Mouse (Mus musculus): ENCODE data around the gene Gnptab.

Gene Gnptab

DNA sequence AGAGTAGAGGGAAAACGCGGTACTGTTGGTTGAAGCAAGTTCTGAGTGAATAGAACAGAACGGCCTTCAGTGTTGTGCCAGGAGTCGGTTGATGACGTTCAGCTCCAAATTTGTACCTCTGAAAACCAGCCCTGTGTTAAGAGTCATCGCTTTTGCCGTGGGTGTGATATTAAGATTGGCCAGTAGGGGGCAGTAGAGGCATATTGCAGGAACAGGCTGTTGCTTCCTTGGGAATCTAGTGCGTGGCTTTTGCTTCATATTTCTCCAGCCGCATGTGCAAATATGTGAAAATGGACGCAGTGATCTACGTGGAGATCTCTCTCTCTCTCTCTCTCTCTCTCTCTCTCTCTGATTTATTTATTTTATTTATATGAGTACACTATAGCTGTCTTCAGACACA, 2.2 kb upstream of the Gnptab start:
- peak; percentile 83 for DNase-seq (ENCODE audit: low read depth, low spot score)

GRCm38 (mm10) chr10:88377666-88378065, 1.3 kb upstream of the Gnptab start:
- DNase-seq (ENCODE audit: low read depth, low spot score): no peak

GRCm38 (mm10) chr10:88380002-88380401, 1.1 kb downstream of the Gnptab start:
- DNase-seq (ENCODE audit: low read depth, low spot score): no peak

GRCm38 (mm10) chr10:88380430-88381060, 1.6 kb downstream of the Gnptab start:
- DNase-seq (ENCODE audit: low read depth, low spot score): no peak

DNA sequence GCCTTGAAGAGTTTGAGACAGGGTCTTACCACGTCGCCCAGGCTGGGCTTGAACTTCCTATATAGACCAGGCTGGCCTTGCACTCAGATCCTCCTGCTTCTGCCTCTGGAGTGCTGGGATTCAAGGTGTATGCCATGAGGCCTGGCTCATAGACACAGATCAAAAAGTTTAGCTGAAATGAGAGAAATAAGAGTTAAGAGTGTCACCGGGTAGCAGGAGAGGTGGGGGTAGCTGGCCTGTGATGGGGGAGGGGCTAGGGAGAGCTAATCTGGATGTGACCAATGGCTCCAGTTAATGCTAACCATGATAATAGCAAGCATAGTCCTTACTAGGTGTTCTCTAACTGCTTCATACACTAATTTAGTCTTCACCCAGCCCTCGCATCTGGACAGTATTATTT, 2.4 kb downstream of the Gnptab start:
- DNase-seq (ENCODE audit: low read depth, low spot score): no peak

- no peak for DNase-seq (ENCODE audit: low read depth, low spot score)
Measured at GRCm38 (mm10) chr10:88382009-88382408, 3.1 kb downstream of the Gnptab start.

DNA sequence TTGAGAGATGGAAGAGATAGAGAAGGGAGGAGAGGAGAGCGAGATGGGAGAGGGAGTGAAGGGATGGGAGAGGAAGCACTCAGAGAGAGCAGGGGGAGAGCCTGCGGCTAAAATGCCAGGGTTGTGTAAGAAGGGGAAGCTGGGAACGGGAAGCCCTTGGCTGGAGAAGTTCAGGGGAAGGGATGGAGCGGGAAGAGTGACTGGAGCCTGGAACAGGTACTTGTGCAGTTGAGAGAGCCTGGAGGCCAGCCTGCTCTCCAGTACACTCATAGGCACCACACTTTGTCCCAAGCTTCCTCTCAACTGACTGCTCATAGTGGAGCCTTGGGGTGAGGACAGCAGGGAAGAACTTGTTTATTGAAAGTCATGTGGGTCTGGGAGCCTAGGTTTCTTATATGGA, 4.5 kb downstream of the Gnptab start:
- DNase-seq (ENCODE audit: low read depth, low spot score): no peak

- DNase-seq (ENCODE audit: low read depth, low spot score): no peak
Measured at GRCm38 (mm10) chr10:88384081-88384480, 5.1 kb downstream of the Gnptab start.

- DNase-seq (ENCODE audit: low read depth, low spot score): no peak
Measured at GRCm38 (mm10) chr10:88385290-88385689, 6.4 kb downstream of the Gnptab start.

GRCm38 (mm10) chr10:88385758-88386157, 6.8 kb downstream of the Gnptab start:
- DNase-seq (ENCODE audit: low read depth, low spot score): no peak

GRCm38 (mm10) chr10:88386251-88386650, 7.3 kb downstream of the Gnptab start:
- DNase-seq (ENCODE audit: low read depth, low spot score): no peak

GRCm38 (mm10) chr10:88389576-88389975, 10.6 kb downstream of the Gnptab start:
- peak; percentile 86 for DNase-seq (ENCODE audit: low read depth, low spot score)

DNA sequence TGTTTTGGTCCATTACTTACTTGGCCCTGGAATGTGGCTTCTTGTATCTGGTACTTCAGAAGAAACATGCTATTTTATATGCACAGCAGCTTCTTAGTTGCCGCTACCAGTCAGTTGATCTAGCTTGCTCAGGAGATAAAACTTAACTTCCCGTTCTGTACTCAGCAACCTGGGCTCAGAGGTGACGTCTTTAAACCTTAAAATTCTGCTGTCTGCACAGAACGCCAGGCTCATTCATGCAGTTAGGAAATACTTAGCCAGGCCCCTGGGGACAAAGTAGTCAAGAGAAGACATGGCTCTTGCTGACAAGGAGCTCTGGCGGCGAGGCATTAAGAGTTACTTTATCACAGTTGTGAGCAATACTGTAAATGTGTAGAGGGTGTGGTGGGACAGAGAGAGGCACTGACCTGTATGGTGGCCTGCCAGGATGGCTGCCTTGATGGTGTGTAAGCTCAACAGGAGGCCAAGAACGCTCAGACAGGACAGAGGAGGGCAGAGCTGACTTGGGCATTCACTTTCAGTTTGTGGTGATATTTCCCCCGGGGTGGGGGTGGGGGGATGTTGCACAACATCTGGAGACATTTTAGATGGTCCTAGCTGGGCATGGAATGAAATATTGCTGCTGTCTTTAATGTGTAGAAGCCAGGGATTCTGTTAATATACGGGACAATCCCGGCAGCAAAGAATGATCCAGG, 11.3 kb downstream of the Gnptab start:
- peak; percentile 43 for DNase-seq (ENCODE audit: low read depth, low spot score)

DNA sequence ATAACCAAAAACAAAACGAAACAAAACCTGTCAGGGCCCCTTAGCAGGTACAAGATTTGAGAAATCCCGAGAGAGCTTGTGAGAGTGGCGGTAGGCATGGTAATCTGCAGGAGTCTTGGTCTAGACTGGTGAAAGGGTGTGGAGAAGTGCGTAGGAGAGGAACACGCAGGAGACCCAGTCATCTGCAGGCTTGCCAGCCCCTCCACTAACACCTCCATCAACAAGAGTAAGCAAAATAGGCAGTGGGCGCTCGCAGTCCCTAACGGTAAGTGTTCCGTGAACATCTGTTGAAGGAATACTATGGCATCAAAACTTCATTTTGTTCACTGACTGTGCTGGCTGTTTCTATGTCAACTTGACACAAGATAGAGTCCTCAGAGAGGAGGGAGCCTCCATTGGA, 12.6 kb downstream of the Gnptab start:
- no peak for DNase-seq (ENCODE audit: low read depth, low spot score)

DNA sequence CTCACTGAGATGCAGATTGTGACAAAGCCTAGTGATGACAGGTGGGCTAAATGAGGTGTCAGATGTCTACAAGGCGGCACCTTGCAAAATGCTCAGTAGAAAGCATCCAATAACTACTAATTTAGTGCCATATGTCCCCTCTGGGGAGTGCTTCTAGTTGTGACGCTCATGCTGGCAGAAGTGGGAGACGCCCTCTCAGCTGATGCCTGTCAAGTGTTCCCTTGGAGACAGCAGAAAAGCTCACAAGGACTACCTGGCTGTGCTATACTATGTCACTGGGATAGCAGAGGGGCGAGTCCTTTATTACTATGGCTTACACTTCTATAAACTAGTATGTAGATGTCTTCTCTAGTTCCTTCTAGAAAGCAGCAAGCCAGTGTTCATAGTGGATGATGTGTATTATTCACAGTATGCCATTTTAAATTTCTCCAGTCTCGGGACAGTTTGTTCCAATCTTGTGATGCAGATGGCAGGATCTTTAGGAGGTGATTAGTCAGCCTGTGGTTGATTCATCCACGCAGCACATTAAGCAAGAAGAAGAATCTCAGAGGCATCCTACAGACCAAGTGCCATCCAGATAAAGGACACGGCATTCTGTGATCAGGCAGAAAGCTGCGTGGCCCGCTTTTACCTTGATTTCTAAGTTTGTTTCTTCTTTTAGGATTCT, 13.4 kb downstream of the Gnptab start:
- no peak for DNase-seq (ENCODE audit: low read depth, low spot score)

DNA sequence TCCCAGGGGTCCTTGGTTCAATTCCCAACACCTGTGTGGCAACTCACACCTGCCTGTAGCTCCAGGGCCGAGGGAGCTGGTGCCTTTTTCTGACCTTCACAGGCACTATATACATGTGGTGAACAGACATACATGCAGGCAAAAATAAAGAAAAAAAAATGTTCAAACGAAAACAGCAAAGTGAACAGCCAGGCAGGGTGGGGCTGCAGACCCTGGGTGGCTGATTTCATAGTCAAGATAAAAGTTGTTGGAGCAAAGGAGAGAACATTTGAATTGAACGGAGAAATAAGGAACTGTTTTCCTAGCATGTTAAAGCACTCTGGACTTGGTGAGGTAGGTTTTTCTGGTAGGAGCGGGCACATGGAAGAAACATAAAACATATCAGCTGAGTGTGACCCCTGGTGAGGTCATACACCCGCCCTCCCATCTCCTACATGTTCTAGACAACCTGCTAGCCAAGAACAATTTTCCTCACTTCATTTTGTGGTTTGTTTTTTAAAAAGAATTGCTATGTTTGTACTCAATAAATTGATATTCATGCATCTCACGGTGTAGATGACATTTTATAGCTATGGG, 19.8 kb downstream of the Gnptab start:
- no peak for DNase-seq (ENCODE audit: low read depth, low spot score)

GRCm38 (mm10) chr10:88399271-88399670, 20.3 kb downstream of the Gnptab start:
- DNase-seq (ENCODE audit: low read depth, low spot score): no peak

- DNase-seq (ENCODE audit: low read depth, low spot score): no peak
Measured at GRCm38 (mm10) chr10:88403021-88403420, 24.1 kb downstream of the Gnptab start.

DNA sequence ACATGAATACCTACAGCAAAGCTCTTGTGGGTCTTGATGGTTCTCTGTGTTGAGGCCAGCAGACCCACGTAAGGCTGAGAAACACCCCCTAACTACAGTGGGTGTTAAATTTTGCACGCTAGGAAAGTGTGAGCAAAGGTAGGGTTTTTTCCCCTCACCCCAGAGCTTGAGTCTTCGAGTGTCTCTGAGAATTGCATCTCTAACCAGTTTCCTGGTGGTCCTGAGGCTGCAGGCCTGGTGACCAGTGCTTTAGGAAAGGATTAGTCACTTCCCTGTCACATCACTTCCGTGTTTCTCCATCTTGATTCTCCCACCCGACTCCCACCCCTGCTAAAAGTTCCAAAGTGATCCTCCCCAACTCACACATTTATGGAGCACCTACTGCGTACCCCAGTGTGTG, 25.3 kb downstream of the Gnptab start:
- DNase-seq (ENCODE audit: low read depth, low spot score): peak; percentile 44

GRCm38 (mm10) chr10:88405812-88406211, 26.9 kb downstream of the Gnptab start:
- DNase-seq (ENCODE audit: low read depth, low spot score): peak; percentile 87

- DNase-seq (ENCODE audit: low read depth, low spot score): no peak
Measured at GRCm38 (mm10) chr10:88407875-88408631, 29.1 kb downstream of the Gnptab start.

- no peak for DNase-seq (ENCODE audit: low read depth, low spot score)
Measured at GRCm38 (mm10) chr10:88409751-88410150, 30.8 kb downstream of the Gnptab start.
